Mouse (Mus musculus): ENCODE data around the gene Gpr137c. TPM values are rescaled to one million over a fixed set of nuclear protein-coding genes. Genes with fewer than 3 reads are reported as not detected.

Gene Gpr137c
- polyA plus RNA-seq, 1 experiment from 2014 or later = 1.2 TPM

DNA sequence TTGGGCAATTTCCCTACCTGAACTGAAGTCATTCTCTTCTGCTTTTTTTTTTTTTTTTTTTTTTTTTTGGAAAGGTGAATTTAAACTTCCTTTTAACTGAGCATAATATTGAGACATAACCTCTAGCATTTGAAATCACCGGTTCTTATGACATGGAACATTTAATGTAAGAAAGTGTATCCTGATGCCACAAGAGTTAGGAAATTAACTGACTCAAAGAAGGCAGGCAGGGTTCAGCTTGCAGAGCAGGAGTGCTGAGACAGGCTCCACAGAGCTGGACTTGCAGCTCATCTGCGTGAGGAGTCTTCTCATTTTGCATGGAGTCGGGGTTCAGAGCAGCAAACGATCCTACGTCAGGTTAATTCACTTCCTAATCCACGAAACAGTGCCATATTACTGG is 56.3 kb downstream of the Gpr137c start:
- no peak for ATAC-seq (ENCODE audit: low FRiP score, low TSS enrichment)
- H3K27me3 ChIP-seq (ENCODE audit: insufficient read depth, low read length) = no peaks in the 10 kb centered on the region

DNA sequence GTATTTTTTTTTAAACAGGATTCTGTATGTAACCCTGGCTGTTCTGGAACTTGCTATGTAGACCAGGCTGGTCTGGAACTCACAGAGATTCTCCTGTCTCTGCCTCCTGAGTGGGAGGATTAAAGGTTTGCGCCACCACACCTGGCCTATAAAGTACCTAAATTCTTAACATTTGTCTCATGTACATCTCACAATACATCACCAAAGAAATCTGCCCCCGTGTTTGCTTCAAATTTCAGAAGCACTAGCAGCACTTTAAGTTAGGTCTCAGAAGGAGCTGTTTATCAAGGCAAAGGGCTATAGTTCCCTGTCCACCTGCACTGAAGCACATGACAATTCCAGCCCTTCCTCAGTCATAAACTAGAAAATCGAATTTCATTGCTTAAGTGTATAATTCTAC is 62.5 kb downstream of the Gpr137c start:
- Histone ChIP-seq H3K4me2 (replicated peaks; ENCODE audit: low read depth, low read length) (no peak overlapping the region), H3K27me3 (ENCODE audit: insufficient read depth, low read length) (no peaks in the 10 kb centered on the region), H3K27ac (ENCODE audit: low read length) (no peak overlapping the region), H3K36me3 (ENCODE audit: insufficient read depth, low read length) (no peaks in the 10 kb centered on the region), H3K9ac (replicated peaks; ENCODE audit: low read length) (no peak overlapping the region), H3K9me3 (ENCODE audit: low read length) (no peaks in the 10 kb centered on the region), H3K4me3 (ENCODE audit: low read length) (no peak overlapping the region), H3K4me1 (ENCODE audit: insufficient read depth, low read length) (no peaks in the 10 kb centered on the region)
- ATAC-seq (ENCODE audit: low FRiP score, low TSS enrichment) = no peak
- 83% methylated on average over 3 of the region's 3 CpGs for WGBS

More for the DNA sequence above, 56.3 kb downstream of the Gpr137c start:
- Histone ChIP-seq H3K9me3 (ENCODE audit: low read length) (no peaks in the 10 kb centered on the region), H3K36me3 (ENCODE audit: insufficient read depth, low read length) (no peaks in the 10 kb centered on the region), H3K4me3 (ENCODE audit: low read length) (no peak overlapping the region), H3K4me2 (replicated peaks; ENCODE audit: low read depth, low read length) (no peak overlapping the region), H3K27ac (ENCODE audit: low read length) (no peak overlapping the region), H3K4me1 (ENCODE audit: insufficient read depth, low read length) (no peaks in the 10 kb centered on the region), H3K9ac (replicated peaks; ENCODE audit: low read length) (no peak overlapping the region)
- WGBS = 81% methylated on average over 6 of the region's 6 CpGs

DNA sequence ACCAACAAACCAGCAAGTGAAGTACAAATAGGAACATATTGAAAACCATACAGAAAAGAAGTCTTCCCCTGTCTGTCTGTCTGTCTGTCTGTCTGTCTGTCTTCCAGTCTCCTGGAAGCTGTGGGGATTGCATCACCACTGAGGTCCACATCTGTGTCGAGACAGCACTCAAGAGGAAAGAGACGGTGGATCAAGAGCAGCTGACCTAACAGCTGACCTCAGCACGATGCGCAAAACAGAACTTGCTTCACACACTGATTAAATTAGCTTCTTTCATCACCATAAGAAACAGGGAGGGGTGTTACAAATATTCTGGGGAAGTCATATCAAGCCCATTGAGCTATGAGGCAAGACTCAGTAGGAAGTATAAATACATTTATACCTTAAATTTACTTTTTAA is 72.1 kb downstream of the Gpr137c start:
- Histone ChIP-seq H3K9me3 (ENCODE audit: low read length) (no peaks in the 10 kb centered on the region), H3K4me2 (replicated peaks; ENCODE audit: low read depth, low read length) (no peak overlapping the region), H3K27me3 (ENCODE audit: insufficient read depth, low read length) (no peaks in the 10 kb centered on the region), H3K4me1 (ENCODE audit: insufficient read depth, low read length) (no peaks in the 10 kb centered on the region), H3K9ac (replicated peaks; ENCODE audit: low read length) (no peak overlapping the region), H3K27ac (ENCODE audit: low read length) (no peak overlapping the region), H3K4me3 (ENCODE audit: low read length) (no peak overlapping the region), H3K36me3 (ENCODE audit: insufficient read depth, low read length) (0 out of 2 replicates have a peak, but pooled peaks cover 6% of the 10 kb centered on the region)
- no peak for ATAC-seq (ENCODE audit: low FRiP score, low TSS enrichment)
- WGBS = 92% methylated on average over 4 of the region's 4 CpGs

DNA sequence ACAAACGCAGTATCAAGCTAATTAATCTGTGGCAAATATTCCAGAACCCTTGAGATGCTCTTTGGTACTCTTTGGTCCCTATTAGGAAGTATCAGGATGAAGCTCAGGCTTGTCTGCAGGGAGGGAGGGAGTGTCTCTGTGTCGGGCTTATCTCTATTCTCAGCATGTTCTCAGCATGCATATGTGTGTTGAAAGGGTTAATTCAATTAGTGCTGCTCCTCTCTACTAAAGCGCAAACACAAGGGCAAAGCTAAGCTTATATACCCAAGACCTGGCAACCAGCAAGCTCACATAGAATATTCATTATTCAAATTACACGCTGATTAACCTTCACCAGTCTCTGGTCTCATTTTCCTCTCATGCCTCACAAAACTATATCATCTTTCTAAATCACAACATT is 84.4 kb downstream of the Gpr137c start:
- Histone ChIP-seq H3K4me3 (ENCODE audit: low read length) (no peak overlapping the region), H3K9ac (replicated peaks; ENCODE audit: low read length) (no peak overlapping the region), H3K4me2 (replicated peaks; ENCODE audit: low read depth, low read length) (no peak overlapping the region), H3K36me3 (ENCODE audit: insufficient read depth, low read length) (peaks cover 26% of the 10 kb centered on the region), H3K27ac (ENCODE audit: low read length) (no peak overlapping the region), H3K4me1 (ENCODE audit: insufficient read depth, low read length) (no peaks in the 10 kb centered on the region), H3K27me3 (ENCODE audit: insufficient read depth, low read length) (no peaks in the 10 kb centered on the region), H3K9me3 (ENCODE audit: low read length) (no peaks in the 10 kb centered on the region)
- ATAC-seq (ENCODE audit: low FRiP score, low TSS enrichment) = no peak
- WGBS = 81% methylated on average over 4 of the region's 4 CpGs

DNA sequence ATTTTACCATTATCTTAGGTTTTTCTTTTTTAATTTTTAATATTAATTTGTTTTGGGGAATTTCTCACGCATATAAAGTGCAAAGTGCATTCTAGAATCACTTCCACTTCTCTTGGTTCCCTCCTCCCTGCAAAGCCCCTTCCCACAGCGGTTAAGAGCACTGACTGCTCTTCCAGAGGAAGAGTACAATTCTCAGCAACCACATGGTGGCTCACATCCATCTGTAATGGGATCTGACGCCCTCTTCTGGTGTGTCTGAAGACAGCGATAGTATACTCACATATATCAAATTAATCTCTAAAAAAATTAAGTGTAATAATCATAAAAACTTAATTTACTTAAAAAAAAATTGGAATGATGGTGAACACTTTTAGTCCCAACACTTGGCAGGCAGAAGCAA is 84.9 kb downstream of the Gpr137c start:
- Histone ChIP-seq H3K4me1 (ENCODE audit: insufficient read depth, low read length) (no peaks in the 10 kb centered on the region), H3K27me3 (ENCODE audit: insufficient read depth, low read length) (no peaks in the 10 kb centered on the region), H3K4me3 (ENCODE audit: low read length) (no peak overlapping the region), H3K36me3 (ENCODE audit: insufficient read depth, low read length) (peaks cover 21% of the 10 kb centered on the region), H3K4me2 (replicated peaks; ENCODE audit: low read depth, low read length) (no peak overlapping the region), H3K27ac (ENCODE audit: low read length) (no peak overlapping the region), H3K9me3 (ENCODE audit: low read length) (no peaks in the 10 kb centered on the region), H3K9ac (replicated peaks; ENCODE audit: low read length) (no peak overlapping the region)
- no peak for ATAC-seq (ENCODE audit: low FRiP score, low TSS enrichment)
- WGBS = 80% methylated on average over 4 of the region's 4 CpGs

DNA sequence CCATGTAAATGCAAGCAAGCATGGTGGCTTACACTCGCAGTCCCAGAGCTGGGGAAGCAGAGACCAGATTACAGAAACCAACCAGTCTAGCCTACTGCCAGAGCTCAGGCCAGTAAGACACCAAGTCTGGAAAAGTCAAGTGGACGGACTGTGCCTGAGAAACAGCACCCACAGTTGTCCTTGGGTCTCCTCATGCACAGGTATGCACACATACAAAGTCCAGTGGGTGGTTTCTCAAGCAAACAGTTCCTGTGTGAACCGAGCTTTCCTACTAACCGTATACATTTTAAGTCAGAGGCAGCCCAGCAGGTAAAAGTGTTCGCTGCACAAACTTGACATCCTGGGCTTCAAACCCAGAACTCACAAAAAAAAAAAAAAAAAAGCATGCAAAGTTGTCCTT is 86.3 kb downstream of the Gpr137c start:
- WGBS = 91% methylated on average over 5 of the region's 5 CpGs

DNA sequence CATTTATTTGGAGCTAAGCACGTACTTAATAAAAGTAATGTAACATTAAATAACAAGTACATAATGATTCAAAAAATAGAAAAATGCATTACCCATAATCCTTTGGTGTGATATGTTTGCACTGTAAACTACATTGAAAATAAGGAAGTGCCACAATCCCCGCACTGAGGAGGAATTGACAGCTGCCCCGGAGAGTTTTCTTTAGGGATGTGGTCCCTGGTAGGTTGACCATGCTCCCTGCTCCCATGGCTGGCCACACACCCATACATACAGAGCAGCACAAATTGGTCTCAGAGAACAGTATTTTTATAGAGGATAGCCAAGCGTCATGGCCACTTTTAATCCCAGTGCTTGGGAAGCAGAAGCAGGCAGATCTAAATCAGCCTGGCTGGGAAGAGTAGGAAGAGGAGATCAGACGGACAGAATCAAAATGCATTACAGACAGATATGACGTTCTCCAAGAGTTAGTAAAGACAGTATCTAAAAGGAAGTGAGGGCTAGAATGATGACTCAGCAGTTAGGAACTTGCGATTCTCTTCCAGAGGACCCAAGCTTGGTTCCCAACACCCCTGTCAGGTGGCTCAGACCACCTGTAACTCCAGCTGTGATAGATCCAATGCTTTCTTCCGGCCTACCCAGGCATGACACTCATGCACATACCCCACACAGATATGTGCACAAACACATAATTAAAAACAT is 88.3 kb downstream of the Gpr137c start:
- H3K27me3 ChIP-seq (ENCODE audit: insufficient read depth, low read length) = no peaks in the 10 kb centered on the region
- no peak overlapping the region for H3K27ac ChIP-seq (ENCODE audit: low read length)
- H3K36me3 ChIP-seq (ENCODE audit: insufficient read depth, low read length) = peaks cover 10% of the 10 kb centered on the region; the same call in 1 of the 2 replicates
- no peak overlapping the region for H3K9ac ChIP-seq (replicated peaks; ENCODE audit: low read length)
- H3K4me3 ChIP-seq (ENCODE audit: low read length) = no peak overlapping the region
- H3K4me2 ChIP-seq (replicated peaks; ENCODE audit: low read depth, low read length) = no peak overlapping the region
- no peak for ATAC-seq (ENCODE audit: low FRiP score, low TSS enrichment)
- H3K9me3 ChIP-seq (ENCODE audit: low read length) = no peaks in the 10 kb centered on the region
- WGBS = 83% methylated on average over 8 of the region's 8 CpGs
- no peaks in the 10 kb centered on the region for H3K4me1 ChIP-seq (ENCODE audit: insufficient read depth, low read length)

More for the DNA sequence above, 86.3 kb downstream of the Gpr137c start:
- Histone ChIP-seq H3K4me3 (ENCODE audit: low read length) (no peak overlapping the region), H3K36me3 (ENCODE audit: insufficient read depth, low read length) (peaks cover 16% of the 10 kb centered on the region; the same call in 1 of the 2 replicates), H3K9me3 (ENCODE audit: low read length) (no peaks in the 10 kb centered on the region), H3K4me1 (ENCODE audit: insufficient read depth, low read length) (no peaks in the 10 kb centered on the region), H3K27ac (ENCODE audit: low read length) (no peak overlapping the region), H3K27me3 (ENCODE audit: insufficient read depth, low read length) (no peaks in the 10 kb centered on the region), H3K9ac (replicated peaks; ENCODE audit: low read length) (no peak overlapping the region), H3K4me2 (replicated peaks; ENCODE audit: low read depth, low read length) (no peak overlapping the region)
- ATAC-seq (ENCODE audit: low FRiP score, low TSS enrichment) = no peak

DNA sequence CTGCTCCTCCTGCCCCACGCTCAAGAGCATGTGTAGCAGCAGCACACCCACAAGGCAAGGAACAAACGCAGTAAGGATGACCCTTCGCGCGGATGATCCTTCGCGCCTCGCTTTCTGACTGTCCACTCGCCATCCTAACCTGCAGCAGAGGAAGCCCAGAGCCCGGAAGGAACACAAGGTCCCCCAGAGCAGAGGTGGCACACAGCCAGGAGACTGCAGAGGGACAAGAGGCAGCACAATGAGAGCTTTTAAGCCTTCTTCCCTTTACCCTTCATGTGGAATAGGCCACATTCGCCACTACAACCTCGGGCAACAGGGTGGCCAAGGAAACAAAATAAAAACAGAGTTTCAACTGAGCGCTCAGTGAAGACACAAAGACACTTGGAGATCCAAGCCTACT is 90.1 kb downstream of the Gpr137c start:
- Histone ChIP-seq H3K9me3 (ENCODE audit: low read length) (no peaks in the 10 kb centered on the region), H3K36me3 (ENCODE audit: insufficient read depth, low read length) (0 out of 2 replicates have a peak, but pooled peaks cover 7% of the 10 kb centered on the region), H3K9ac (replicated peaks; ENCODE audit: low read length) (no peak overlapping the region), H3K4me1 (ENCODE audit: insufficient read depth, low read length) (no peaks in the 10 kb centered on the region), H3K27ac (ENCODE audit: low read length) (no peak overlapping the region), H3K4me2 (replicated peaks; ENCODE audit: low read depth, low read length) (no peak overlapping the region), H3K27me3 (ENCODE audit: insufficient read depth, low read length) (no peaks in the 10 kb centered on the region), H3K4me3 (ENCODE audit: low read length) (no peak overlapping the region)
- no peak for ATAC-seq (ENCODE audit: low FRiP score, low TSS enrichment)
- 88% methylated on average over 13 of the region's 13 CpGs for WGBS

DNA sequence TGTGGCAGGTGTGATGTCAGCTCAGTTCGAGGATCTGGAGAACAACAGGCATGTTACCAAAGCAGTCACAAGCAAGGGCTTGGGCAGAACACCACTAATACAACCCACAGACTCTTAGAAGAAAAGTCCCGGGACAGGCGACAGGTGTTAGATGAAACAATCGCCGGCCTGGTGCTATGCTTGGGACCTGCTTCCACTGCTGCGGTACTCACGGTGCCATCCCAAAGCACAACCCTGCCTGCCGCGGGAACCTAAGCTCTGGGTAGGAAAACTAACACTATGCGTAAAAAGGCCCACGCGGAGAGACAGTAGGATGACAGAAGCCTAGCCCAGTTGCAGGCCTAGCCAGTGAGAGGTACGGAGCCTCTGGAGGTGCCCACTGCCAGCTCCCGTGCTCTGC is 90.6 kb downstream of the Gpr137c start:
- 92% methylated on average over 14 of the region's 14 CpGs for WGBS
- Histone ChIP-seq H3K9me3 (ENCODE audit: low read length) (no peaks in the 10 kb centered on the region), H3K36me3 (ENCODE audit: insufficient read depth, low read length) (0 out of 2 replicates have a peak, but pooled peaks cover 3% of the 10 kb centered on the region), H3K9ac (replicated peaks; ENCODE audit: low read length) (no peak overlapping the region), H3K4me3 (ENCODE audit: low read length) (no peak overlapping the region), H3K4me2 (replicated peaks; ENCODE audit: low read depth, low read length) (no peak overlapping the region), H3K4me1 (ENCODE audit: insufficient read depth, low read length) (no peaks in the 10 kb centered on the region), H3K27ac (ENCODE audit: low read length) (no peak overlapping the region), H3K27me3 (ENCODE audit: insufficient read depth, low read length) (no peaks in the 10 kb centered on the region)
- no peak for ATAC-seq (ENCODE audit: low FRiP score, low TSS enrichment)

DNA sequence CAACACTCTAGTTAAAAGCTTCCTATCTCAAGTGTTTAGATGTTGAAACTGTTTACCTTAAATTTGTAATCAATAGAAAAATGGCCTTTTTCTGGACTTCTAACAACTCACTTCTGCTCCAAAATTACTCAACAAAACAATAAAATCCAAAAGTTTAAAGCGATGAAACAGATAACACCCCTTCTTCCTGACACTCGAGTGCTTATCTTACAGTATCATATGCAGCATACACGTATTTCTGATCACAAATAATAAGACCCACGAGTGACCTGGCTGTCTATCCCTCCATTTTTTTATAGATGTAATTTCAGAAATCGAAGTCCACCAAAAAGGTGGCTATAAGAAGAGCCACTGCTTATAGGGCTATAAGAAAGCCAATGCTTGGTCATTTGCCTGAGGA is 97.4 kb downstream of the Gpr137c start:
- H3K9me3 ChIP-seq (ENCODE audit: low read length) = no peaks in the 10 kb centered on the region
- peak overlapping the region; percentile 59 for H3K4me2 ChIP-seq (replicated peaks; ENCODE audit: low read depth, low read length)
- WGBS = 78% methylated on average over 5 of the region's 5 CpGs
- H3K4me1 ChIP-seq (ENCODE audit: insufficient read depth, low read length) = peaks cover 15% of the 10 kb centered on the region
- H3K36me3 ChIP-seq (ENCODE audit: insufficient read depth, low read length) = no peaks in the 10 kb centered on the region
- H3K27ac ChIP-seq (ENCODE audit: low read length) = no peak overlapping the region
- H3K9ac ChIP-seq (replicated peaks; ENCODE audit: low read length) = no peak overlapping the region
- H3K27me3 ChIP-seq (ENCODE audit: insufficient read depth, low read length) = no peaks in the 10 kb centered on the region
- no peak for ATAC-seq (ENCODE audit: low FRiP score, low TSS enrichment)
- peak overlapping the region; percentile 84 for H3K4me3 ChIP-seq (ENCODE audit: low read length)
